Mouse (Mus musculus): Measurements from ENCODE around the gene Gm47429.
"Not testable (repeated sequence)": the region's sequence is repeated elsewhere in the genome, so short reads cannot be mapped to it uniquely, and the experiment has no call there.

Gm47429 gene

GRCm38 (mm10) chr13:50443812-50444211 lies at the start of gene Gm47429:
Gene Gm47429, minus strand, starts transcription at chr13:50443912.
- DNase-seq = no peak

- not testable (repeated sequence) for DNase-seq
Measured at GRCm38 (mm10) chr13:50488510-50488909, 44.8 kb upstream of the Gm47429 start.

- no peak for DNase-seq
Measured at GRCm38 (mm10) chr13:50467007-50467406, 23.3 kb upstream of the Gm47429 start, which contains the start of gene Nutm2. Gene Nutm2, plus strand, starts transcription at chr13:50467307.

DNA sequence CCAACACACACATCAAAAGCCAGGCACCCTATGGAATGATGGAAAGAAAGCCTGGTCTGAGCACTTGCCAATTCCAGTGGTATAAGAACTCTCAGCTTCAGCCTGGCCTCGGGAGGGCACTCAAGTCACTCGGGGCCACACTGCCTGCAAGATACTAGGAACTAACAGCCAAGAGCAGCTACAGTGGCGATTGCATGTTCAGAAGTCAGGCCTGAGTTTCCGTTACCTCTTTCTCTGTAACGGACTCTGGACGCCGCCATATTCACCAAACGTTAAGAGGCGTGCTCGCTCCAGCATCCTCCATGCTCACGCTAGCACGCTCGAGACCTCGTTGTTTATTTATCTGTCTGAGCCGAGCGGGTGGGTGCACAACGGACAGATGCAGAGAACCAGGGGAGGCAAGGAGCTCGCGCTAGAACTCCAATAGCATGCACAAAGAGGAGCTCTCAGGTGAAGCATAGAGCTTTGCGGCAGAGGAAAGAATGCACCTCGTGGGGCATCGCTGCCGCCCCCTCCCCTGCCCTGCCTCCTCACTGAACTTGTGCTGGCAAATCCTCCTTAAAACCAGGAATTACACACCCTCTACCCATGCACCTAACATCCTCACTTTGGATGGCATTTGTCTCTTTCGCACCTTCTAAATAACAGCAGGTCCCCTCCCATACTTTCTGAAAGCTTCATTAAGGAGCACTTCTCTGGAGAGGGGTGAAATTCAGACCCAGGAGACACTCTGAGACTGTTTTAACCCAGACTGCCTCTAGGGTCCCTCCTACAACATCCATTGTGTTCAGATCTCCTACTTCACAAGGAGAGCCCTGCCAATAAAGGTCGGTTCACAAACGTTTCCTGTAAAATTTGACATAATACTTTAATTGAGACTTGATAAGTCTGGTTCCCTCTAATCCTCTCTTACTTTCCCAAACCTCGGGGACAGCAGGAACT lies 21.2 kb upstream of the Gm47429 start:
- DNase-seq = no peak

GRCm38 (mm10) chr13:50460433-50460832 lies 16.7 kb upstream of the Gm47429 start:
- not testable (repeated sequence) for DNase-seq

DNA sequence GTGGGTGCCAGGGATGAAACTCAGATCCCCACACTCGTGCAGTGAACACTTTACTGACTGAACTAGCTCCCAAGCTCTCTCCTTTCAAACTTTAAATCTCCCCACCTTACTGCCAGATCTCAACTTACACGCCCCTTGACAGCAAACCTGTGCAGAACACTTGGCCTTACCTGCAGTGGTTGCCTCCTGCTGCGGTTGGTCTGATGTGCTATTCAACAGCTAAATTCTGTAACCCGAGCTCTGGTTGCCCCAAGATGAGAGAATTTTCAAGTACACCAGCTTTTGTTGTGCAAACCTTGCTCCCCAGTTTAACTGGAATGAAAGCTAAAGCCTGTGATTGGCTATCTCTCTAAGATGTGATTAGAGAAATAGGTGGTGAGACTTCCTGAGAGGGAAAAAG lies 9.7 kb upstream of the Gm47429 start:
- DNase-seq = no peak

GRCm38 (mm10) chr13:50452266-50452665 lies 8.6 kb upstream of the Gm47429 start:
- DNase-seq = not testable (repeated sequence)

GRCm38 (mm10) chr13:50445261-50445660 lies 1.5 kb upstream of the Gm47429 start:
- no peak for DNase-seq

GRCm38 (mm10) chr13:50426686-50427085 lies 17.0 kb downstream of the Gm47429 start:
- DNase-seq = no peak

DNA sequence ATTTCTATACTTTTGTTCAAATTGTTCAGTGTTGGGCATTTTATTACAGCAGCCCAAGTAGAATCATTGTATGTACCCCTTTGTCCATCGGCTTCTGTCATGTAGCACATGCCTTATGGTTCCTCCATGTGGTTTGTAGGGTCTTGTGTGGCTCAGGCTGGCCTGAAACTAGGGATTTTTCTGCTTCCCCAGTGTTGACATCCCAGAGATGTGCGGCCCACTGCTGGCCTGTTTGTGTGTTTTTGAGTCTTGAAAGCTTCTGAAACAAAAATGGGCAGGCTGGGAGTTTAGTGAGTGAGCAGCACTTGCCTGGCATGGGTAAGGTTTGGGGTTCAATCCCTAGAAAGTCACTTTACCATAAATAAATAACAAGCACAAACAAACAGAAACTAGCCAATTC lies 19.2 kb downstream of the Gm47429 start:
- no peak for DNase-seq

DNA sequence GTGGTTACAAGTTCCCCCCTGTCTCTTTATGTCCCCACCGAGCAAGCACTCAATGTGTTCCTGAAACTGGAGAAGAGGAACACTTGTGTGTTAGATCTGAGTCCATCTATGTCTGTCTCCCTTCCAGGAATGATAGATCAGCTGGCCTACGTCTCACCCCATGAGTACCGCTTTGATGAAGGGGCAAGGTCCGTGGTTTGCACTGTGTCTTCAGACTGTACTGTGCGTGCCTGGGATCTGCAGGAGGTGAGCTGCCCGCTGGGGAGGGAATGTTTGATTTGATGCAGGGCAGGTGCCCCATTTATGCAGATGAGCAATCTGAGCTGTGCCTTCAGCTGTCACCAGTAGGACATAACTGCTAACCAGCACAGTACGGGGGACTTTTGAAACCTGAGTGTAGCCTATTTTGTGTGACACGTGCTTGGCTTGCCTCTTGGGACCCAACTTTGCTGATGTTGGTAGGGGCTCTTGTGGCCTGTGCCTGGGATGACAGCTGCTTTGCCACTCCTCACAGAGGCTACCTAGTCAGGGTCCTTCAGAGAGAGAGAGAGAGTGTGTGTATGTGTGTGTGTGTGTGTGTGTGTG lies 20.0 kb downstream of the Gm47429 start:
- no peak for DNase-seq

- no peak for DNase-seq
Measured at GRCm38 (mm10) chr13:50418421-50418820, 25.3 kb downstream of the Gm47429 start.

GRCm38 (mm10) chr13:50417389-50418183 lies 26.1 kb downstream of the Gm47429 start, which contains the start of gene Fbxw17:
Gene Fbxw17, plus strand, starts transcription at chr13:50417864.
- DNase-seq = peak; percentile 80

All from layer of hippocampus, adult 9-11 months (tissue).